Mouse (Mus musculus) myocyte (in vitro differentiated cells): ENCODE data around the gene 4931428F04Rik.

Experiments
- CEBPB ChIP-seq: IDR thresholded peaks from 2 replicates; pipeline ENCODE4 v1.6.1; 2011; ENCODE audit warnings: mild to moderate bottlenecking, moderate library complexity; ENCODE audit not compliant: poor library complexity, insufficient read depth, severe bottlenecking
- E2F4 ChIP-seq: IDR thresholded peaks from one replicate; pipeline ENCODE4 v1.6.1; 2011; ENCODE audit warnings: mild to moderate bottlenecking, control low read depth, moderate library complexity; ENCODE audit not compliant: insufficient read depth
- MAX ChIP-seq: IDR thresholded peaks from one replicate; pipeline ENCODE4 v1.6.1; 2011; ENCODE audit warnings: low read depth, mild to moderate bottlenecking, control low read depth
- MYOD1 ChIP-seq, 3 experiments: IDR thresholded peaks; one replicate each; pipeline ENCODE4 v1.6.1; 2011; ENCODE audit warnings: control low read depth in 2 of 3, low read depth in 2 of 3, mild to moderate bottlenecking in 2 of 3, moderate library complexity in 1 of 3; ENCODE audit not compliant: insufficient read length in 2 of 3, control insufficient read depth in 1 of 3
- MYOG ChIP-seq, 3 experiments: IDR thresholded peaks; one replicate each; pipeline ENCODE4 v1.6.1; 2011; ENCODE audit warnings: control low read depth in 2 of 3, low read depth in 2 of 3, mild to moderate bottlenecking in 2 of 3; ENCODE audit not compliant: insufficient read length in 2 of 3, control insufficient read depth in 1 of 3, insufficient read depth in 1 of 3
- POLR2A ChIP-seq: IDR thresholded peaks from one replicate; pipeline ENCODE4 v1.6.1; 2011; ENCODE audit warnings: low read depth, mild to moderate bottlenecking, control low read depth, moderate library complexity; ENCODE audit not compliant: insufficient read length
- POLR2AphosphoS2 ChIP-seq: IDR thresholded peaks from one replicate; pipeline ENCODE4 v1.6.1; 2011; ENCODE audit warnings: low read depth, control low read depth; ENCODE audit not compliant: insufficient read length
- REST ChIP-seq: IDR thresholded peaks from one replicate; pipeline ENCODE4 v1.6.1; 2011; ENCODE audit warnings: mild to moderate bottlenecking, control low read depth, moderate library complexity; ENCODE audit not compliant: insufficient read depth, insufficient read length
- SRF ChIP-seq: IDR thresholded peaks from one replicate; pipeline ENCODE4 v1.6.1; 2011; ENCODE audit warnings: low read depth; ENCODE audit not compliant: control insufficient read depth, insufficient read length
- TCF12 ChIP-seq: IDR thresholded peaks from one replicate; pipeline ENCODE4 v1.6.1; 2011; ENCODE audit warnings: mild to moderate bottlenecking, control low read depth; ENCODE audit not compliant: poor library complexity, insufficient read depth, severe bottlenecking
- USF1 ChIP-seq: IDR thresholded peaks from one replicate; pipeline ENCODE4 v1.6.1; 2011; ENCODE audit warnings: low read depth, mild to moderate bottlenecking, control low read depth, moderate library complexity

DNA sequence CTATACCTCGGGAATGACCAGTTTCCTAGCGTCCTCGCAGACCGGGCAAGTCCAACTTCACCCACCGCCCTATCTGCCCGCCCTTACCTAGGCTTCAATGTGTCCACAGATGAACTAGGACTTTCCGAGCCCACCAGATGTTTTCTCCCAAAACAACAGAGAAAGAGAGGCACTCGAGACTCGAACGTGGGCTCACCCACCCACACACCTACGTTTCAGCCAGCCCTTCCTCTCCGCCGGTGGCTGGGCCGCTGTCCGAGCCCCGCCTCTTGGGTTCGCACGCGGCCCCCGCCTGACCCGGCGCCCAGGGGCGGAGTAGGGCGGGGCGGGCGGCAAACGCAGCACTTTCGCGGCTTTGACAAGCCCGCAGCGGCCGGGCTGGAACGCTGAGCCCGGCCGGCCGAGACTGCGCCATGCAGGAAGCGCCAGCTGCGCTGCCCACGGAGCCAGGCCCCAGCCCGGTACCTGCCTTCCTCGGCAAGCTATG is 20.2 kb downstream of the 4931428F04Rik start, which contains the start of gene Hsf4:
- TF ChIP-seq POLR2A (peak; percentile 75), REST (no peak), TCF12 (no peak), MYOG (IDR thresholded peaks at IDR 0.05; ENCODE audit: control insufficient read depth in 1 of 3, insufficient read depth in 1 of 3, insufficient read length in 2 of 3, low read depth in 2 of 3) (peak in 2 of 3 experiments; percentile 77), E2F4 (no peak), MAX (no peak), SRF (no peak), CEBPB (no peak), POLR2AphosphoS2 (peak; percentile 58), MYOD1 (IDR thresholded peaks at IDR 0.05; ENCODE audit: control insufficient read depth in 1 of 3, insufficient read length in 2 of 3, low read depth in 2 of 3) (peak in 2 of 3 experiments; percentile 5 to 59), USF1 (no peak)
